7 mouse cellular contexts compared by ENCODE assay signal in genomic region chr11:103174891-103175391, GRCm38 (mm10). TPM values are rescaled to one million over a fixed set of nuclear protein-coding genes. Genes with fewer than 3 reads are reported as not detected.
DNase-seq lines count a peak whose midpoint lies in the region; ATAC-seq lines count a peak whose summit lies in the region.

No protein-coding gene starts in this region.

- peak; percentile 73 for DNase-seq in Muller cell, postnatal 12 days (ENCODE audit: inconsistent ontology term)
- peak; percentile 97 for DNase-seq in induced T-regulatory cell, adult 2 months (ENCODE audit: low read depth)
- DNase-seq in lung, postnatal 4 days, result peak; percentile 79 to 86
- peak; percentile 91 to 97 for DNase-seq in thymus, postnatal 36 days
- DNase-seq in ovary, postnatal 36 days (ENCODE audit: low spot score), result no peak

- peak; percentile 91 for ATAC-seq in CD4-positive, CD25-positive, alpha-beta regulatory T cell, adult 4 months
- ATAC-seq in erythroblast, adult 5-6 weeks (replicated peaks; ENCODE audit: low FRiP score, poor library complexity, severe bottlenecking), result no peak

RNA-seq across cellular contexts. Expression of gene Fmnl1, which starts 4.0 kb away (rescaled TPM):
- polyA plus RNA-seq in CD4-positive, CD25-positive, alpha-beta regulatory T cell, adult 4 months (2017; shearing (Covaris generic)), result 10 to 100 TPM; 54.2 to 69.6 TPM
- total RNA-seq in erythroblast, adult 5-6 weeks (2015; ENCODE audit: low replicate concordance), result 70.7 and 93.0 TPM in 2 replicates
- 8.6 and 16.9 TPM in 2 replicates for total RNA-seq in erythroblast, adult 5-6 weeks (2017; ENCODE audit: low replicate concordance)

RNA-seq across cellular contexts. Expression of gene 1700023F06Rik, which starts 33.4 kb away (rescaled TPM):
- not detected for polyA plus RNA-seq in CD4-positive, CD25-positive, alpha-beta regulatory T cell, adult 4 months (2017; shearing (Covaris generic))
- total RNA-seq in erythroblast, adult 5-6 weeks (2015; ENCODE audit: low replicate concordance), result not detected in 2 replicates
- total RNA-seq in erythroblast, adult 5-6 weeks (2017; ENCODE audit: low replicate concordance), result not detected in 2 replicates

RNA-seq across cellular contexts. Expression of gene Hexim2, which starts 42.7 kb away (rescaled TPM):
- polyA plus RNA-seq in CD4-positive, CD25-positive, alpha-beta regulatory T cell, adult 4 months (2017; shearing (Covaris generic)), result 1 to 10 TPM; 2.3 to 4.5 TPM
- 0.96 and 3.1 TPM in 2 replicates for total RNA-seq in erythroblast, adult 5-6 weeks (2015; ENCODE audit: low replicate concordance)
- total RNA-seq in erythroblast, adult 5-6 weeks (2017; ENCODE audit: low replicate concordance), result 2.4 and 9.5 TPM in 2 replicates

RNA-seq across cellular contexts. Expression of gene Spata32, which starts 43.3 kb away (rescaled TPM):
- polyA plus RNA-seq in CD4-positive, CD25-positive, alpha-beta regulatory T cell, adult 4 months (2017; shearing (Covaris generic)), result not detected
- not detected in 2 replicates for total RNA-seq in erythroblast, adult 5-6 weeks (2015; ENCODE audit: low replicate concordance)
- not detected in 2 replicates for total RNA-seq in erythroblast, adult 5-6 weeks (2017; ENCODE audit: low replicate concordance)

RNA-seq across cellular contexts. Expression of gene Hexim1, which starts 58.9 kb away (rescaled TPM):
- 1 to 10 TPM; 2.6 to 4.3 TPM for polyA plus RNA-seq in CD4-positive, CD25-positive, alpha-beta regulatory T cell, adult 4 months (2017; shearing (Covaris generic))
- total RNA-seq in erythroblast, adult 5-6 weeks (2015; ENCODE audit: low replicate concordance), result 14.8 and 15.9 TPM in 2 replicates
- 27.9 and 36.7 TPM in 2 replicates for total RNA-seq in erythroblast, adult 5-6 weeks (2017; ENCODE audit: low replicate concordance)
